Mouse (Mus musculus): ENCODE measurements around the gene Errfi1. TPM values are rescaled to one million over a fixed set of nuclear protein-coding genes. Genes with fewer than 3 reads are reported as not detected.

The Errfi1 gene
- total RNA-seq, 2 experiments from 2014 or later: 42.5 to 50.6 TPM

- Histone ChIP-seq H3K27ac (peak overlapping the region; percentile 96), H3K4me3 (peak overlapping the region; percentile 95)
- peak; percentile 93 to 98 for DNase-seq (ENCODE audit: low spot score in 2 of 2)
- peak; percentile 81 for TF ChIP-seq CTCF (conservative IDR thresholded peaks at IDR 0.05)
These were observed 1.1 kb downstream of the Errfi1 start for GRCm38 (mm10) chr4:150854839-150855246.

DNA sequence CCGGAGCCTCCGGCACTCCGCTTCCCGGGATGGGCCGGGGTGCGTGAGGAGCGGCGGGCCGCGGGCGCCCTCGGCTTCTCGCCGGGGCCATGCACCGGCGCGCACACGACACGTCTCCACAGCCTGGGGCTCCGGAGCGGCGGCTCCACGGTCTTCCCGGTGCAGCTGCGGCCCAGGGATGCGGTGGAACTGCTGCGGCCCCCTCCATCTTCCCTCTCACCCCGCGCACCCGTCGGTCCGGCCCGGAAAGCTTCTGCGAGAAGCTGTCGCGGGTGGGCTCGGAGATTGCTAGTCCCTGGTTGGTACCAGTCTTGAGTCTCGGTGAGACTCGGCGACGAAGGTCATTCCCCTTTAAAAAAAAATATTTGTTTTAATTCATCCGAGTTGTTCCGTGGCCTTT, 1.6 kb downstream of the Errfi1 start:
- TF ChIP-seq CTCF (conservative IDR thresholded peaks at IDR 0.05): no peak
- DNase-seq (ENCODE audit: low spot score in 2 of 2): no peak
- peak overlapping the region; percentile 95 for H3K4me3 ChIP-seq
- peak overlapping the region; percentile 96 for H3K27ac ChIP-seq

GRCm38 (mm10) chr4:150860526-150860925, 6.8 kb downstream of the Errfi1 start:
- no peak for DNase-seq (ENCODE audit: low spot score in 2 of 2)
- TF ChIP-seq CTCF (conservative IDR thresholded peaks at IDR 0.05): no peak
- Histone ChIP-seq H3K27ac (peak overlapping the region; percentile 68; the same call in 1 of the 2 replicates), H3K4me3 (no peak overlapping the region)

- no peak for TF ChIP-seq CTCF (conservative IDR thresholded peaks at IDR 0.05)
- peak overlapping the region; percentile 68; the same call in 1 of the 2 replicates for H3K27ac ChIP-seq
- no peak overlapping the region for H3K4me3 ChIP-seq
- no peak for DNase-seq (ENCODE audit: low spot score in 2 of 2)
These were observed 7.4 kb downstream of the Errfi1 start for GRCm38 (mm10) chr4:150861161-150861560.

DNA sequence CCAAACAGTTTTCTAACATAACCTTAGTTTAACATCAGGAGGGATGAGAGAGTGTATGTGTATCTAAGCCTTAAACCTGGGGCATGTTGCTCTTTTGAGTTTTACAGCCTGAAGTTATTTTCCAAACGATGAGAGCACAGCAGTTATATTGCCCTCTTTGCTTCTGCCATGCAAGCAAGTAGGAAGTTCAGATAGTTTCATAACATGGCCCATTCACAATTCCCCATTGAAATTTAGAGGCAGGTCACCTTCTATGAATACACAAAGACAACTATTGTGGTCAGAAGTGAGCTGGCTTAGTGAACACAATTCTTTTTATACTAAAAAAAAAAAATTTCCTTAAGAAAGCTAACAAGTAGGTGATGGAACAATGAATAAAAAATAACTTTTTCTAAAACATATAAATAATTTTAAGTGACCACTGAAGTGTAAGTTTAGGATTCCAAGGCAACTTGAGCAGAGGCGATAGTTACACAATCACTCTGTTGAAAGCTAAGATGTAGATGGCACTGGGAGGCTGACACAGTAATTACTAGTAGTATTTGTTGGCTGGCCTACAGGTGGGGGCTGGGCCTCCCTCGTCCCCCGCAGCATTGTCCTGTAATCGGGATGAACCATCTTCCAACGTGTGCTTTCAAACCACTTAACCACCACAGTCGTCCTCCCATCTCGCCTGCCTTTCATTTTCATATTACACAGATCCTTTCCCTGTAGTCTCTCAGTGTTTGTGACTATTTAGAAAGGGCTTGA, 9.1 kb downstream of the Errfi1 start:
- Histone ChIP-seq H3K4me3 (no peak overlapping the region), H3K27ac (peak overlapping the region; percentile 62)
- TF ChIP-seq CTCF (conservative IDR thresholded peaks at IDR 0.05): no peak
- no peak for DNase-seq (ENCODE audit: low spot score in 2 of 2)

- TF ChIP-seq CTCF (conservative IDR thresholded peaks at IDR 0.05): peak; percentile 75
- peak overlapping the region; percentile 62 for H3K27ac ChIP-seq
- no peak overlapping the region for H3K4me3 ChIP-seq
- DNase-seq (ENCODE audit: low spot score in 2 of 2): no peak
These were observed 11.7 kb downstream of the Errfi1 start for GRCm38 (mm10) chr4:150865371-150865770.

GRCm38 (mm10) chr4:150866069-150866468, 12.3 kb downstream of the Errfi1 start:
- no peak for DNase-seq (ENCODE audit: low spot score in 2 of 2)
- no peak for TF ChIP-seq CTCF (conservative IDR thresholded peaks at IDR 0.05)
- Histone ChIP-seq H3K27ac (peak overlapping the region; percentile 62; the same call in 1 of the 2 replicates), H3K4me3 (no peak overlapping the region)

DNA sequence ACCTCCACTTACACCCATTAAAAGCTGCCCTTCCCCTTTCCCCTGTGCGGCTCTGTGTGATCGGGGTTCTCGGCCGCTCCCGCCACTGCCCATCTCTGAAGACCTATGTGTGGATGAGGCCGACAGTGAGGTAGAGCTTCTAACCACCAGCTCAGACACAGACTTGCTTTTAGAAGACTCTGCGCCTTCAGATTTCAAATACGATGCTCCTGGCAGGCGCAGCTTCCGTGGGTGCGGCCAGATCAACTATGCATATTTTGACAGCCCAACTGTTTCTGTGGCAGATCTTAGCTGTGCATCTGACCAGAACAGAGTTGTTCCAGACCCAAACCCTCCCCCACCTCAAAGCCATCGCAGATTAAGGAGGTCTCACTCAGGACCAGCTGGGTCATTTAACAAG, 12.8 kb downstream of the Errfi1 start:
- TF ChIP-seq CTCF (conservative IDR thresholded peaks at IDR 0.05): no peak
- Histone ChIP-seq H3K27ac (peak overlapping the region; percentile 62; the same call in 1 of the 2 replicates), H3K4me3 (no peak overlapping the region)
- DNase-seq (ENCODE audit: low spot score in 2 of 2): no peak

DNA sequence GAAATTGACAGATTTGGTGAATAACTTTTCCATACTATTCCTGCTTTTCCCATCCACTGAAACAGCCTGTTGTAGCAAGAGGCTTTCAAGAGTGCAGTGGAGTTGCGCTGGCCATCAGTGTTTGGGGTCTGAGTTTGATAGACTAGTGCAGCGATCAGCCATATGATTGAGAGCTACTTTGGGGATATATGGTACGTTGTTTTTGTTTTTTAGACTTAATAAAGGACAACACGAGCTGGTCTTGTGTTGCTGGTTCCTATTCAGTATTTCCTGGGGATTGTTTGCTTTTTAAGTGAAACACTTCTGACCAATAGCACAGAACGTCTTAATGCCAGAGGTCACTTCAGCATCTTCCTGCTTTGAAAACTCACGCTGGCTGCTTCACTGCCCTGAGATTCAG, 14.4 kb downstream of the Errfi1 start:
- no peak for TF ChIP-seq CTCF (conservative IDR thresholded peaks at IDR 0.05)
- Histone ChIP-seq H3K27ac (peak overlapping the region; percentile 88; the same call in 1 of the 2 replicates), H3K4me3 (no peak overlapping the region)
- DNase-seq (ENCODE audit: low spot score in 2 of 2): no peak

DNA sequence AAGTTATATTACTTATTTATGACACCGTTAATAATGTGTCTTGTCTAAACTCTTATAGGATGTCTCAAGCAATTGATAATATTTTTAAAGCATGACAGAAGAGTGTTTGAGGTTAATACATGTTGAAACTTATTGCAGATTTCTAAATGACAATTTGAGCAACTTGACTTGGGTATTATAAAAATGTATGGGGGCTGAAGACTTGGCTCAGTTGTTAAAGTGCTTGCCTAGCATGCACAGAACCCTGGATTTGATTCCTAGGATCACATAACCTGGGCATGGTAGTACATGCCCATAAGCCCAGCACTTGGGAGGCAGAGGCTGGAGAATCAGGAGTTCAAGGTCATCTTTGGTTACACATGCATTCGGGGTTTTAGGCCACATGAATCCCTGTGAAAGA, 15.1 kb downstream of the Errfi1 start:
- TF ChIP-seq CTCF (conservative IDR thresholded peaks at IDR 0.05): no peak
- DNase-seq (ENCODE audit: low spot score in 2 of 2): no peak
- Histone ChIP-seq H3K4me3 (no peak overlapping the region), H3K27ac (peak overlapping the region; percentile 88)

GRCm38 (mm10) chr4:150869276-150870197, 15.8 kb downstream of the Errfi1 start:
- no peak for TF ChIP-seq CTCF (conservative IDR thresholded peaks at IDR 0.05)
- no peak for DNase-seq (ENCODE audit: low spot score in 2 of 2)
- peak overlapping the region; percentile 88 for H3K27ac ChIP-seq
- H3K4me3 ChIP-seq: no peak overlapping the region

- Histone ChIP-seq H3K27ac (peak overlapping the region; percentile 88), H3K4me3 (no peak overlapping the region)
- DNase-seq (ENCODE audit: low spot score in 2 of 2): no peak
- no peak for TF ChIP-seq CTCF (conservative IDR thresholded peaks at IDR 0.05)
These were observed 17.3 kb downstream of the Errfi1 start for GRCm38 (mm10) chr4:150870963-150871391.
